Mouse (Mus musculus) brain, embryonic 14.5 days (tissue): ENCODE results near the gene Brd3os. TPM values are rescaled to one million over a fixed set of nuclear protein-coding genes. Genes with fewer than 3 reads are reported as not detected.

ENCODE experiments used
- DNase-seq: peaks from one replicate; pipeline ENCODE4 v3.0.0-alpha.2; 2011; ENCODE audit warnings: low read depth
- CTCF ChIP-seq: fragments of 200-500 bp; IDR thresholded peaks from 2 replicates; pipeline ENCODE4 v1.5.1; 2012; ENCODE audit warnings: inconsistent platforms, mild to moderate bottlenecking, moderate library complexity, borderline replicate concordance; ENCODE audit not compliant: insufficient read depth, insufficient read length; ENCODE audit errors: extremely low read depth
- POLR2A ChIP-seq: fragments of 200-500 bp; IDR thresholded peaks from 2 replicates; pipeline ENCODE4 v1.6.1; 2012; ENCODE audit warnings: mild to moderate bottlenecking, inconsistent platforms, borderline replicate concordance; ENCODE audit not compliant: poor library complexity, insufficient read depth, insufficient read length, severe bottlenecking; ENCODE audit errors: extremely low read depth
- polyA plus RNA-seq: library from polyadenylated mRNA; depleted of rRNA; stranded (reverse); fragments of >200 nt; gene quantifications from 2 replicates; pipeline ENCODE4 v1.2.3, GENCODE M21; 2012

Brd3os gene
- polyA plus RNA-seq, 1 experiment, result 33.8 TPM

GRCm38 (mm10) chr2:27423596-27423995, 18.5 kb upstream of the Brd3os start:
- TF ChIP-seq CTCF, result no peak
- no peak for TF ChIP-seq POLR2A
- DNase-seq, result no peak

- peak; percentile 71 for DNase-seq
- TF ChIP-seq POLR2A, result no peak
- no peak for TF ChIP-seq CTCF
Observed at GRCm38 (mm10) chr2:27425161-27425611, 16.9 kb upstream of the Brd3os start.

- peak; percentile 47 for DNase-seq
- TF ChIP-seq CTCF, result no peak
- no peak for TF ChIP-seq POLR2A
Observed at GRCm38 (mm10) chr2:27425751-27426405, 16.2 kb upstream of the Brd3os start.

GRCm38 (mm10) chr2:27426406-27426854, 15.7 kb upstream of the Brd3os start:
- no peak for DNase-seq
- TF ChIP-seq POLR2A, result 0 out of 2 replicates have a peak, but pooled peaks have one; percentile 15
- no peak for TF ChIP-seq CTCF

- peak; percentile 95 for DNase-seq
- TF ChIP-seq POLR2A (peak; percentile 75), CTCF (no peak)
Observed at GRCm38 (mm10) chr2:27426855-27427457, 15.2 kb upstream of the Brd3os start, which contains the start of gene Vav2. Gene Vav2 (minus strand): TSS chr2:27427033.

- DNase-seq, result peak; percentile 93
- no peak for TF ChIP-seq POLR2A
- TF ChIP-seq CTCF, result peak; percentile 99
Observed at GRCm38 (mm10) chr2:27428071-27428470, 14.1 kb upstream of the Brd3os start.

- DNase-seq, result peak; percentile 35
- TF ChIP-seq CTCF (no peak), POLR2A (no peak)
Observed at GRCm38 (mm10) chr2:27430621-27431020, 11.5 kb upstream of the Brd3os start.

- DNase-seq, result no peak
- no peak for TF ChIP-seq CTCF
- no peak for TF ChIP-seq POLR2A
Observed at GRCm38 (mm10) chr2:27432599-27432998, 9.5 kb upstream of the Brd3os start.

- no peak for TF ChIP-seq CTCF
- no peak for TF ChIP-seq POLR2A
- no peak for DNase-seq
Observed at GRCm38 (mm10) chr2:27437876-27438275, 4.2 kb upstream of the Brd3os start.

GRCm38 (mm10) chr2:27438281-27438680, 3.8 kb upstream of the Brd3os start:
- DNase-seq, result no peak
- TF ChIP-seq POLR2A (no peak), CTCF (no peak)

- TF ChIP-seq CTCF, result 0 out of 2 replicates have a peak, but pooled peaks have one; percentile 6
- TF ChIP-seq POLR2A, result no peak
- no peak for DNase-seq
Observed at GRCm38 (mm10) chr2:27442708-27443449, 755 bp downstream of the Brd3os start.

GRCm38 (mm10) chr2:27443450-27443708, 1.3 kb downstream of the Brd3os start:
- TF ChIP-seq POLR2A (no peak), CTCF (no peak)
- DNase-seq, result no peak

- no peak for TF ChIP-seq CTCF
- DNase-seq, result no peak
Observed at GRCm38 (mm10) chr2:27445910-27446309, 3.8 kb downstream of the Brd3os start.
